Comparison of ENCODE assay signal across 9 mouse cellular contexts in the genomic region with DNA sequence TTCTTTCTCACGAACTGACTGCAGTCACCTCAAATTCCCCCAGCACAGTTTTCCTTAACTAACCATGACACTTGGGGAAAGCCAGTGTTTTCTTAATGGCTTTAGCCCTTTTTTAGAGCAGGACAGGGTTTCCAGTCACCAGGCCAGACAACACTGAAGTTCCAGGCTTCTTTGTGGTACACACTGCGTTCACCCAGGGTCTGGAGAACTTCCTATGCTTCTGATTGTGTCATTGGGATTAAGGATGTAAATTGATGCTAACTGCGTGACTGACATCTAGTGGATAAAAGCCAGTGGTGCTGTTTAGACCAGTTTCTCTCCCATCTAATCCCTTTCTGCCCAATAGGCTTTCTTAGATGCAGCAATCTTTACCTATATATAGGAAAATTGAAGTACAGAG.
DNase-seq lines count a peak whose midpoint lies in the region; ATAC-seq lines count a peak whose summit lies in the region.
"Had no signal": no experiment of that assay in that cellular context is flagged by ENCODE, and none has a peak within 500 bp of the region (broad histone marks: within the 10 kb centered on the region; RNA-seq: fewer than 3 reads in every experiment).

No protein-coding gene starts in this region.

- peak; percentile 38 for DNase-seq in heart, postnatal 4 days
- DNase-seq in heart, embryonic 10.5 days (ENCODE audit: low spot score): no peak
- DNase-seq in R1 (ENCODE audit: low read depth, low spot score): peak; percentile 75
- peak; percentile 69 for DNase-seq in forelimb bud, embryonic 11.5 days (ENCODE audit: low read depth, low spot score)
- DNase-seq in layer of hippocampus, adult 8-10 months (ENCODE audit: low spot score in 2 of 2): peak; percentile 22 to 24
- no peak for DNase-seq in urinary bladder, adult 18-20 months (ENCODE audit: low spot score in 2 of 2)

- H3K27ac ChIP-seq in heart, embryonic 10.5 days: no peak overlapping the region
- no peak overlapping the region for H3K27ac ChIP-seq in midbrain, embryonic 12.5 days (replicated peaks)
- H3K27ac ChIP-seq: stomach, embryonic 15.5 days had no signal

- no peak overlapping the region for H3K9ac ChIP-seq in midbrain, embryonic 12.5 days (replicated peaks)
- H3K9ac ChIP-seq: stomach, embryonic 15.5 days had no signal

- H3K4me2 ChIP-seq in midbrain, embryonic 12.5 days (replicated peaks): no peak overlapping the region
- H3K4me2 ChIP-seq: stomach, embryonic 15.5 days had no signal

- 0 out of 2 replicates have a peak, but pooled peaks cover 12% of the 10 kb centered on the region for H3K27me3 ChIP-seq in heart, embryonic 10.5 days (ENCODE audit: insufficient read depth, poor library complexity, severe bottlenecking)
- H3K27me3 ChIP-seq in midbrain, embryonic 12.5 days: peaks cover 17% of the 10 kb centered on the region
- H3K27me3 ChIP-seq: stomach, embryonic 15.5 days had no signal

- no peaks in the 10 kb centered on the region for H3K36me3 ChIP-seq in heart, embryonic 10.5 days
- no peaks in the 10 kb centered on the region for H3K36me3 ChIP-seq in midbrain, embryonic 12.5 days
- H3K36me3 ChIP-seq: stomach, embryonic 15.5 days had no signal

- peaks cover 11% of the 10 kb centered on the region; the same call in 1 of the 2 replicates for H3K4me1 ChIP-seq in heart, embryonic 10.5 days
- peaks cover 13% of the 10 kb centered on the region for H3K4me1 ChIP-seq in midbrain, embryonic 12.5 days

- H3K9me3 ChIP-seq in heart, embryonic 10.5 days: no peaks in the 10 kb centered on the region
- 0 out of 2 replicates have a peak, but pooled peaks cover 3% of the 10 kb centered on the region for H3K9me3 ChIP-seq in midbrain, embryonic 12.5 days
- H3K9me3 ChIP-seq: stomach, embryonic 15.5 days had no signal

- peak; percentile 63; the same call in 1 of the 2 replicates for ATAC-seq in midbrain, embryonic 12.5 days (ENCODE audit: low FRiP score, low read depth)
- no peak for ATAC-seq in monocyte, adult 5-6 weeks (replicated peaks; ENCODE audit: insufficient number of reproducible peaks, low FRiP score, low TSS enrichment, poor library complexity, severe bottlenecking)

- no peak overlapping the region for H3K4me3 ChIP-seq in heart, embryonic 10.5 days
- H3K4me3 ChIP-seq in midbrain, embryonic 12.5 days: no peak overlapping the region
- H3K4me3 ChIP-seq: stomach, embryonic 15.5 days had no signal

- WGBS in heart, embryonic 10.5 days: 37% methylated on average over 3 of the region's 3 CpGs
- 24% methylated on average over 3 of the region's 3 CpGs for WGBS in midbrain, embryonic 12.5 days

Comparison
In these comparisons a context has a peak if more than half of its experiments do, and no peak if none do; other contexts are left out.
1. DNase-seq: peak in heart, postnatal 4 days (single experiment), R1 (single experiment), forelimb bud, embryonic 11.5 days (single experiment) and layer of hippocampus, adult 8-10 months (2 of 2); none in heart, embryonic 10.5 days (single experiment) and urinary bladder, adult 18-20 months (0 of 2).